Mouse (Mus musculus) megakaryocyte-erythroid progenitor cell, adult 5-6 weeks (primary cell): ENCODE results near the gene Edf1. TPM values are rescaled to one million over a fixed set of nuclear protein-coding genes. Genes with fewer than 3 reads are reported as not detected.

Source experiments
- ATAC-seq: replicated peaks from 2 replicates; pipeline ENCODE4 v1.8.0; 2016; ENCODE audit warnings: mild to moderate bottlenecking, inconsistent platforms; ENCODE audit not compliant: severe bottlenecking, poor library complexity, low FRiP score, low TSS enrichment
- total RNA-seq, 2 experiments: library from RNA; stranded (forward) in 1 of 2; stranded (reverse) in 1 of 2; fragments of 200-1000, 215-1000 nt in 1 of 2; fragments of >200 nt in 1 of 2; fragmentation: Nextera tagmentation in 1 of 2; gene quantifications; 2 replicates each; pipeline ENCODE4 v1.2.3; 2014 to 2017

Gene Edf1
- total RNA-seq, 2 experiments from 2014 or later: 105 to 209 TPM

DNA sequence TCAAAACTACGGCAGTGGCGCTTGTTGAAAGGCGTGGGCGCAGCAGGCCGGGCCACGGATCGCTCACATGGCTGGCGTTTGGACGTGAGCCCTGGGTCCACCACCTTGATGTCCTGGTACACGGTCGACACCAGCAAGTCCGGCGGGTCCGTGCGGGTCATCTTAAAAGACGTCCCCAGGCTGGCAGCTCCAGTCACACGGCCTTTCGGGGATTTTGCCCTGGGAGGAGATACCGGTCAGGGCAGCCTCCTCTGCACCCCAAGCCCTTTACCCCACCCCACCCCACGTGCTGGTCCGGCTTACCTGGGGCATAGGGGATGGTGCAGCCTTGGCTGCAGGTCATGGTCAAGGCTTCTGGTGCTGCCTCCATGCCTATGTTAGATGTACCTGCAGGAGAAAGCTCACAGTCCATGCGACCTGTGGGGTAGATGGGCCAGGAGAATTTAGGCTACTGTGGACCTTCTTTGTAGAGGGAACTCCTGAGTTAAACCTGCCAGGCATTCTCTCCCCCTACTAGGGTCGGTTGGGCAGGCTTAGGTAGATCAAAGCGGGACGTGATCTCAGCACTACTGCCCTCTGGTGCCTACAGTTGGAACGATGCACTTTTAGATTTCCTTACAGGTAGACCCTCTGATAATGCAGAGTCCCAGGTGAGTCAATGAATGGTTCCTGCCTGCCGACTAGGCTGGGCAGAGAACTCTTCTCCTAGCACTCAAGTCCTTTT, 22.3 kb downstream of the Edf1 start:
- ATAC-seq: no peak

DNA sequence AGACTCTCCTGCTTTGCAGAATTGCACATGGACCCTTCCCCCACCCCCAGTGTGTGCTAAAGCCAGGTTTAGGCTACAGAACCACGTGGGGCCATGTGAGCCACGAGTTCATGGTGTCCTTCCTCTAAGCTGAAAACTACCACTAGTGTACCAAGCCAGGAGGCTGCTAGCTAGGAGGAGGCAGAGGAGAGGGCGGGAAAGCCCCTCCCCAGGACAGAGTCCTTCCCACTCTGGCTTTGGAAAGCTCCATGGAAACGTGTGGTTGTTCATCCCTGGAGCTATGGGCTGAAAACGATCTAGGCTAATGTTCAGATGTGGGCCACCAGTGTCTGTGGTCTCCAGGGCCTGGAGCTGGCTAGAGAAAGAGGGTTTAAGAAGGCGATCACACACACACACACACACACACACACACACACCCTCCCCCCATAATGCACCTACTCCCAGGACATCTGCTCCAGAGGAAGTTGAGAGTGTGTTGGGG, 23.0 kb downstream of the Edf1 start:
- no peak for ATAC-seq

DNA sequence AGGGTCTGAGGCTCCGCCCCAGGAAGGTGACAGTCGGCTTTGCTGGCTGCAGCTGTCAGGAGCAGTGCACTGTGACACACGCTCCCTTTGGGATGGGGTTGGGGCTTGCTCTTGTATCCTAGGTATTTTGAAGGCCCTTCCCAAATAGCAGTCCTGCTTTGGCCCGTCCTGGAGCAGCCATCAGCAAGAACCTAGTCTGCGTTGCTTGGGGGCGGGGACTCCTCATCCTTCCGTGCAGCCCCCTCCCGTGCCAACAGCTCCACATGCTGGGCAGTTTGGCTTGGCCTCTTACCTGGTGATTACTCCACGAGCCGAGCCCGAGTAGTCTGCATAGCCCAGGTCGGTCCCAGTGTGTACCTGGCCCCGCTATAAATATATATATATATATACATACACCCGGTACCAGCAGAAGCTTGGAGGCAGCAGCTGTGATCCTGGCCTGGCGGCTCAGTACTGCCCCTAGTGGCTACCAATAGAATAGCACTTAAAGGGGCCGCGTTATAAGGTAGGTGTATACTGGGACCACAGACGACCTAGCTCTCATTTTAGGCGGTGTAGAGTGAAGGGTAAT, 23.7 kb downstream of the Edf1 start, which contains the start of gene Ajm1:
Ajm1 (minus strand) TSS at position 464 of the 571 bp plus-strand sequence.
- peak; percentile 69 for ATAC-seq

DNA sequence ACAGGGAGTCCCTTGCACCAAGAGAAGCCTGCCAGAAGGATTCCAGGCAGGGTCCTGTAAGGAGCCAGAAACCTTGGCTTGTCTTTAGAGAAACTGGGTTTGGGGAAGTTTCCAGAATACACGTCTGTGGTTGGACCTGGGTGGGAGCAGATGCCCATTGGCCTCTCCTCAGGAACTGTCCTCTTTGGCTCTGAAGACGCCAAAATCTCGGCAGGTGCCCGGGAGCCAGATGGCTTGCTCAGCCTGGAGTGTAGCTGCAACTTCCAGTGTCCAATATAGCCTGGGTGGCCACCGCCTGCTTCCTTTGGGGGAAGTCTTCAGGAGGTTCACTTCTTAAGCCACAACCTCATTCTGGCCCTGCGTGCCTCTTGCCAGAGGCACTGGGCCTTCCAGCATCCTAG, 24.3 kb downstream of the Edf1 start:
- ATAC-seq: no peak

DNA sequence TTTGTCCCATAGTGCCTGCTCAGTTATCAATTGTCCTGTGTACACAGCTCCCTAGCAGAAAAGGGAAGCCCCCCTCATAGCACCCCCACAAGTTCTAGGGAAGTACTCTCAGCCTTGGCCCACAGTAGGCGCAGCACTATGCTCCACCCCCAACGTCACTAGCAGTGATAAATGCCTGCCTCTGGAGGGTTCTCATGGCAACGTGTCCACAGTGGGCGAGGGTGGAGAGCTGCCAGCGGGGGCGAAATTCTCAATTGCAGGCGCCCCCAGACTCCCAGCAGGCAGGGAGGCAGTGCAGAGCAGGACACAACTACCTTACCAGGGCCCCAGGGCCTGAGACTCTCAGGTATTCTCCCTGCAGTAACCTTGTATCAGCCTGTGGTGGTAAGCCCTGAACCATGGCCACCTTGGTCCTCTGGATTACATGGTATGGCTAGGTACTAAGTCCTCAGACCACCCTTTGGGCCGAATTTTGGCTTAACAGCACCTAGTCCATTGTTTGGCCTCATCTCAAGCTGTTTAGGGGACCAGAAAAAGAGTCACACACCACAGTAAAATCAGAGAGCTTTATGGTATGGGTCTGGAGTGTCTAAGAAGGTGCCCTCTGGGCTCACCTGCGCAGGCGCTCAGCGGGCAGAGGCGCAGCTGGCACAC, 24.9 kb downstream of the Edf1 start:
- ATAC-seq: no peak; the same call in 1 of the 2 replicates

DNA sequence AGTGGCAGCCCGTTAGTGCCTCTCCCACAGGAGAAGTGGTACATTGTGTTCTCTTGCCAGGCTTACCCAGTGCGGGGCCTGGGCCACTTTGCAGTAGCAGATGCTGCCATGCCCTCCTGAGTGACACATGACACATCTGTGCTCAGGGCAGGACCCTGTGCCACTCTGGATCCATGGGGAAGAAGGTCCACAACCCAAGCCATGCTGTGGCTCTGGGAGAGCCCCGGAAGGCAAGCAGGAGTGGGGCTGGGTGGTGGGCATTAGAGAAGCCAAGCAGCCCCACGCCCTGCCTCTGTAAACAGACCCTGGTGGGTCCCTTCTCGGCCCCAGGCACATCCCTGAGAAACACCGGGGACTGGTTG, 25.5 kb downstream of the Edf1 start:
- no peak for ATAC-seq

DNA sequence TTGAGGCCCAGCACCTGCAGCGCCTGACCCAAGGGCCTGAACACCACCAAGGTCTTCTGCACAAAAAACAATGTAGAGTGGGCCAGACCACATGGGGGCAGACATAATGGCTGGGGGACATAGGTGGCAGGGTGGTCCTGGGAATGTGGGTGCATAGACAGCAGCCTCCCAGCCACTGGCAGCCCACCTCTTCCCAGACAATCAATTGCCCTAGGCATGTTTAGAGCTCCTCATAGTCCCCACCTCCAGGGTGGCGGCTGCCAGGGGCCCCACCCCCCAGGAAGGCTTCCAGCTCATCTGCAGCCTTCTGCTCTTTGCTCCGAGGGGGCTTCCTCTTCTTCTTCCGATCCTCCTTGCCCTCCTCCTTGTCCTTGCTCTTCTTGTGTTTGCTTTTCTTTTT, 25.9 kb downstream of the Edf1 start:
- no peak for ATAC-seq

DNA sequence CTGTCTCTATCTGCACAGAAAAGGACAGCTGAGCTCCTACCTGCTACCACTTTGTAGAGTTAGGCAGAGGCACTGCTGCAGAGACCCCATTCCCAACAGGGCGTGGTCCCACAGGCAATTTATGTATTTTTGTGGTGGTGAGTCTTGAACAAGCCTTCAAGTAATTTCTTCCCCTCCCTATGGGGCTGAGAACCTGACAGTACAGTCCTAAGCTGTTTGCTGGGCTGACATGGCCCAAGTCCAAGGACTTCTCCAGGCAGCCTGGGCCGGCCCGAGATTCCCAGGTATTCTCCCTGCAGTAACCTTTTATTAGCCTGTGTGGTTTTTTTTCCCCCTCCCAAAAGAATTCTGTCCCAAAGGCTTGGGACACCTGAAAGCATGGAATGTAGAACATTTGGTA, 26.5 kb downstream of the Edf1 start:
- ATAC-seq: no peak

DNA sequence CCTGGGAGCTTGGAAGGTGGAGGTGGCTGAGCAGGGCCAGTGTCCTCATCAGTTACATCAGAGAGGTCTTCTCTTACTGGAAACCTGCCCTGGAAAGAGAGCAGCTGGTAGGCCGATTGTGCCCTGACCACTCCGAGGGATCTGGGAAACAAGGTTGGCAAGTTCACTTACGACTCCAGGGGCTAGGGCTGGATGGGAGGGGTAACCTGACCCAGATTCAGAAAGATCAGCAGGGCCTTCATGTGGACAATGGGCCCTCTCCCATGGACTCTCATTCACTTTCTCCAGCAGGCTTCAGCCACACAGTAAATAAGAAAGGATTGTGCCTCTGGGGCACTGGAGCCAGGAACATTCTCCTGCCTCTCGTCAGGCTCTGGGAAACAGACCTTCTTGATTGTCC, 27.2 kb downstream of the Edf1 start:
- no peak for ATAC-seq

DNA sequence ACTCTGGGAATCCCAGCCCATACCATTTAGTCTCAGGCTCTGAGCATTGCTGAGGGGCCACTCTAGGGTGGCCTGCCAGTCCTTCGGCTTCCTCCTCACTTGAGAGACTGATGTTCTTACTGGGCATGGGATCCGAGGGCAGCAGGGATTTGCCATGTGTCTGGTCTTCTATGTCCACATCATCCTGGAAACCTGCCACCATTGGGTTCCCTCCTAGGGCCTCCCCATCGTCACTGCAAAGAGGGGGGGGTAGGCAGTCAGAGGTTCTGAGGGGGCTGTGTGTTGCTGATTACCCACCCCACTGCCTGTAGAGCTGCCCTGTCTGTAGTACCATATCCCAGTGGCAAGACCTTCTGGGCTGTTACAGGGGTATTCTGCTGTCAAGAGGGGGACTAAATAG, 28.0 kb downstream of the Edf1 start:
- no peak for ATAC-seq

DNA sequence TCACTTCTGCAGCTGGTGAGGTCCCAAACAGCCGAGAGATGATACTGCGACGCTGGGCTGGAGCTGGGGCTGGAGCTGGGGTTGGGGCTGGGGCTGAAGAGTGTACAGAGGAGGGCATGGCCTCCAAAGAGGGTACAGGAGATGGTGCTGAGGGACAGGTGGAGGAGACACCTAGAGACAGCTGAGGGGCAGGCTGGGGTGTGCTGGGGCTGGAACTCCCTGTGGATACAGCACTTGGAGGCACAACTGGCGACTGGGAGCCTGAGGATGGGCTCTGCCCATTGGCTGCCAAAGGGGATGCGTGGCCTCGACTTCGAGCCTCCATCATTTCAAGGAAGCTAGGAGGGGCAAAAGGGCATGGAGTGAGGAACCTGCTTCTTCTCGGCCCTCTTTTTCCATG, 29.6 kb downstream of the Edf1 start:
- no peak for ATAC-seq

DNA sequence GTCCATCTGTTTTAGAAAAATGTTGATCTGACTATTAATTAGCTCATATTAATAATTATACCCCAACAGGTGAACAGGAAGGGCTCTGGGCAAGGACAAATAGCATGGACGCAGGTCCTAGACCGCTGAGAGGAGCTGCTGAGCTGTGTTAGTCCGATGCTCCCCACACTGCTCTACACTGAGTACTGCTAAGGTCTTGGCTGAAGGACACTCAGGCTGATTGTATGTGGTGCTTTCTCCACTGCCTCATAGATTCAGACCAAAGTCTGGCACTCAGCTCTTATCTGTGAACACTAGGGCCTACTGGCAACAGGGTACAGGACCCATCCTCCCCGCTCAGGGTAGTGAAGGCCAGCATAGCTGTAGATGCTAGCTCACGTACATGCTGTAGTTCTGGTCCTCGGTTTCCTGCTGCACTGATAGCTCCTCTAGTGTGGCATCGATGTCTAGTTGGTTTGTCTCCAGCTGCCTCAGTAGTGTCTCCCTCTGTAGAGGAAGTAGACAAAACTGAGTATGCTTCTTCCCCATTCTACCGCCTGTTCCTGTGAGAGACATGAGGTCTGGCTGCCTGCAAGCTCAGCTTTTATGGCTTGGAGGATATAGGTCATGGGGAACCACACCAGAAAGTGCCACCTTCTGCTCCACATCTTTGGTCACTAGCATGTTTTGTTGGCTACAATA, 30.7 kb downstream of the Edf1 start:
- ATAC-seq: no peak

DNA sequence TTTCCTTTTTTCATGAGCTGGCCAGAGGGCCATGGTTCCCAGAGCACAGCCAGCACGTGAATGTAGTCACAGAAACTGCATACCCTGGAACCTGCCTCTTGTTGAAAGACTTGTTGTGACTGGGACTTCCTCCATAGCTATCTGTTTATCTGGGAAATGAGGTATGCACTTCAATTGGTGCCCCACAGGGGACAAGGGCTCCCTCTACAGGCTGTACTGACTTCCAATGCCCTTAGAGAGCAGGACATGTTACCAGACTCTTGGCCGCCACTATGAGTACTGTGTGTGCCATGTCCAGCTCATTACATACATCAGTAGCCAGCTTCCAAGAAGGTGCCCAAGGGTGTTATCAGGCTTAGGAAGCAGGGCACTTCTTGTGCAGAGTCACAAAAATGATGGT, 34.2 kb downstream of the Edf1 start:
- ATAC-seq: peak; percentile 64

DNA sequence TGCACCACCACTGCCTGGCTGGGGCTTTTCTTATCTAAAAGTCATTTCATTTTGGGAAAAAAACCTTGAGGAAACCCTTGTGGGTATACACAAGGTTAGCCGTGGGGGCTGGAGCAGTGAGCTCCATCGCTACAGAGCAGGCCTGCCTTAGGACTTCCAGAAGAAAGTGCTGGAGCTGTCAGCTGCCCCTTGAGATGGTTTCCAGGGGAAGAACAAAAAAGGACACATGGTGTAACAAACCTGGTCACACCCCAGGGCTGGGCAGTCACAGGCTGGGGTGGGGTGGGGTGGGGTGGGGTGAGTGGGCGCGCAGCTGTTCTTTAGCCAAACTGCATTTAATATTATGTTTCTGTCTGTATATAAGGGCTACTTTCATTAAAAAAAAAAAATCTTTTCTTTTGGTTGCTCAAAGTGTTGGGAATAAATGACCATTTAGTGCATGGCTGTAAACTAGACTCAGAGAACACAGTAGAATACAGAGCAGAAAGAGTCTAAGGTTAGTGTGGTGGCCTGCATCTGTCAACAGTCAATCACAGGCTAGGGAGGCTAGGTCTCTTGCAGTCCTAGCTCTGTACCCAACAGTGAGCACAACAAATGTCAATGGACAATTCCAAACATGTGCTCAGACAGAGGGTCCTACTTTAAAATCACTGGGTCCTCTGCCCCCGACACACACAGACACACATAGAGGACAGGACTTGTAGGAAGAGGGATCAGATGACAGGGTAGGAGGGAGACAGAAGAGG, 39.3 kb downstream of the Edf1 start:
- no peak for ATAC-seq

DNA sequence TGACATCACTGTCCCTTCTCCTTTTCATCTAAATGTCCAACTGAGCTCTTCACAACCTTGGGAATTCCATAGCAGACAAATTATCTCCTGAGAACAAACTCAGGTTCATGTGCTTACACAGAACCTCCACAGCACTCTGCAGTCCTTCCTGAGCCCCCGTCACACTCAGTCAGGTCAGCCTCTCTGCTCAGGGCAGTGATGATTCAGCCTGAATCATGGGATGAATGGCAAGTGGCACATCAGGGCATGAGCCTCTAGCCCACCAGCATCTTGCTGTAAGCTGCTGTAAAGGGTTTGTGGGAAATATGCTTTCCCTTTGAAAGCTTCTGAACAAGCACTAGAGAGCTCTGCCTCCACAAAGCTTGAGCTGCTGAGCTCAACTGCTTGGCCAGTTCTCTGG, 41.1 kb downstream of the Edf1 start:
- ATAC-seq: no peak

DNA sequence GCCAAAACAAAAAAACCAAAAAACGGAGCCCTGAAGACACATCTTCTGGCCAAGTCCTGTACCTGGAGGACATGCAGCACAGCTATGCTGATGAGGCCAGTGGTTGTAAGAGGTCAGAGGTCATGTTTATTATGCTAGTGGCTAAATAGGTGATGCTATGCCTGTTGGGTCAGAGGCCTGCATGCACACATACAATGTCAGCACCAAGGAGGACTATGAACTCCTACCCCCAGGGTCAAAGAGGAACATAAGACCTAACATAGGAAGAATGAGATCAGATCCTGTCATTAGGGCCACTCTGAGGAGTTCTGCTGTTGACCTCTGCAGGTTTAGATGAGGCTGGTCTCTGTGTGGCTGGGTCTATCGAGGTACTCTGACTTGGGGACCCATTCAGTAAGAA, 42.4 kb downstream of the Edf1 start:
- ATAC-seq: no peak

DNA sequence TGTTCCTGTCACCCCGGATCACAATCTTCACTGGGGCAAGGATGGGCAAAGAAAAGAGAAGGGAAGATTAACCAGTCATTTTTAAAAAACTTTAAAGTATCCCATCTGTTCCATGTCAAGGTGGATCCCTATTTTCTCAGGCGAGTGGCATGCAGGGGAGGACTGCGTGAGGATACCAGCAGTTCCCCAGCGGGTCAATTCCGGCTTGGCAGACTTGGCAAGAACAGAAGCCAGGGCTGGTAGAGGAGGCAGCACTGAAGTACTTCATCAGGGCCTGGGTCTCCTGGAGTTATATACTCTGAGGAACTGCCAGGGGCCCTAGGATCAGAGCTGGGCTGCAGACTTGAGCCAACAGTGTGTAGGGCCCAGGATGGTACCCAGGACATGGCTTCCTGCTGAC, 44.9 kb downstream of the Edf1 start:
- ATAC-seq: no peak

DNA sequence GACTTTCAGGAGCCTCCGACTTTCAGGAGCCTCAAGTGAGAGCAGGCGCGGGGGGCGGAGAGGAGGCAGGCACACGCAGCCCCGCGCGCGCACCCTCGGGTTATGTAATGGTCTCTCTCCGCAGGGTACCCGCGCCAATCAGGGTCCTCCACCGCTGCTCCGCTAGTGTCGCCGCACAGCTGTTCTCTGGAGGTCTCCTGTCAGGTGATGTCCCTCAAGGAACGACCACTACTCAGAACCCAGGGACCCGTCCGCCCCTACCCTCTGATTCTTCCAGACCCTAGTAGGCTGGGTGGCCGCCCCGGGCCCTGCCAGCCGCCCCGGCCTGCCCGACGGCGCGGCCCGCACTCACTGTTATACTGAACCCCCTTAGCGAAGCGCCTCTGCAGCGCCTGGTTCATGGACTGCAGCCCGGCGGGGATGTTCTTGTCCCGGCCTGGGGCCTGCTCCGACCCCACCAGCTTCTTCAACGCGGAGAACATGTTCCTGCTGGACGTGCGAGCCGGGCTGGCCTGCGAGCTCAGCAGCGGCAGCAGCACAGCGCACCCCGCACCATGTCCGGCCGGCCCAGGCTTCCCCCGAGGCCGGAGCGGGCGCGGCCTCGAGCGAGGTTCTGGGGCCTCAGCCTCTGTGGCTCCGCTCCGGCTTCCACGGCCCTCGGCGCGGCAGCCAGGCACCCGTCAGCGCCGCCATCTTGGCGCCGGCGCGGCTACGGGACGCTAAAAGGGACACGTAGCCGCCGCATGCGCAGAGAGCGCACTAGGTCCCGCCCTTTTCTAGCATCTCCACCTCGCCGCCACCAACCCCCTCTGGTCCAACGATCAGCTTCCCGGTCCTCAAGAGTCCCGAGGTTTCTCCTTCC, 50.3 kb downstream of the Edf1 start, which contains the start of gene Rabl6:
Rabl6 (minus strand) TSS at position 761 of the 862 bp plus-strand sequence.
- peak; percentile 80 for ATAC-seq

DNA sequence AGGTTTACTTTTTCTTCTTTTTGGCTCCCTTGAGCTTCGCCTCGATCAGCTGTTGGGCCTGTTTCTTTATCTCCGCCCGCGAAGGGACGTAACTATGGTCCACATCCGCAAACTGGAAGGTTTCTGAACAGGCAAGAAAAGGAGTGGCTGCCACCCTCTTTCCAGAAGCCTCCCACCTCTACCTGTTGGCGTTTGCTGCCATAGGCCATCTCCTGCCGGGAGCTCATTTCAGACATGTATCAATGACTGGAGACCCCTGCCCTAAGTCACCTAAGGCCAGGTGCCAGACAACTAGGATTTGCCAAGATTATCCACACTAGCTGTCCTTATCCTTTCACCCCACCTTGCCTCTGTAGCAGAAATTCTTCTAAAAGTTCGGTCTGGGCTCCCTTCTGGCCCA, 51.0 kb downstream of the Edf1 start:
- peak; percentile 9; the same call in 1 of the 2 replicates for ATAC-seq
